Mouse (Mus musculus) G1E (cell line): ENCODE data around the gene Scnn1b.

Experiments used
- CTCF ChIP-seq: IDR thresholded peaks from 2 replicates; pipeline ENCODE4 v1.5.1; 2012; ENCODE audit warnings: low read depth, low read length, inconsistent platforms, mixed read lengths
- GATA1 ChIP-seq: IDR thresholded peaks from 2 replicates; pipeline ENCODE4 v1.6.1; 2012; ENCODE audit warnings: borderline replicate concordance, low read length, inconsistent platforms, mixed read lengths
- POLR2AphosphoS5 ChIP-seq: IDR thresholded peaks from 2 replicates; pipeline ENCODE4 v1.6.1; 2012; ENCODE audit warnings: low read depth, low read length, inconsistent platforms; ENCODE audit not compliant: insufficient replicate concordance
- TAL1 ChIP-seq: conservative IDR thresholded peaks from 2 replicates; pipeline ENCODE4 v1.6.1; 2012; ENCODE audit warnings: low read depth, low read length, inconsistent platforms, mixed read lengths

DNA sequence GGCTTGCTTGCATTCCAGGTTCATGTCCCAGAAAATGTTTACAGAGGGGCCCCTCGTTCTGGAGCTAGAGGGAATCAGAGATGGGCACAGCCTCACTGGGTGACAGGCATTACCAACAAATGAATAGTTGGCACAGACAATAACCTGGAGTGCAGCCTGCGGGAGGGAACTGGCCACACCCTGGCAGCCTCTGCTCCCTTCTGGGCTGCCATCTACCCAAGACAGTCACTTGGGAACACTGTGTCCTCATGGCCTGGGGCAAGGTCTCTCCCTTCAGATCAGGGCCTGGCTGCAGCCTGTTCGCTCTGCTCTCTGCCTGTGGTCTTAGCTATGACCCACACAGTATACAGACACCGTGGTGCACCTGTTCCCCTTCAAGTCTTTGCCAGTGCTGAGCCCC is 42.0 kb downstream of the Scnn1b start:
- TF ChIP-seq CTCF (no peak), TAL1 (no peak), GATA1 (no peak), POLR2AphosphoS5 (no peak)
